Mouse (Mus musculus): ENCODE results near the gene Rab34.

The Rab34 gene

DNA sequence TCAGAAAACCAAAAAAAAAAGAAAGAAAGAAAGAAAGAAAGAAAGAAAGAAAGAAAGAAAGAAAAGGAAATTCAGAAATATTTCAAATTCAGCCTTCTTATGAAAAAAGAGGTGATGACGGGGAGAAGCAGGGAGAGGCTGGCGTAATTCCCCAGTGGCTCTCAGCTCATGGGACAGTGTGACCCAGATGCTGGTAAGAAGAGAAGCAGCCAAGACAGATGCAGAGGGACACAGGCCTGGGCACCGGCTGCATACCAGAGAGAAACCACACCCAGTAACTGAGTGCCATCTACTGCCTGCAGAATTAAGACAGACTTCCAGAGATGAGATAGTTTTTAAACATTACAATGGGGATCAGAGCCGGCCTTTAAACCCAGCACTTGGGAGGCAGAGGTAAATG lies 35.4 kb downstream of the Rab34 start:
- no peak for DNase-seq

GRCm38 (mm10) chr11:78231518-78231917 lies 43.3 kb downstream of the Rab34 start:
- DNase-seq, result no peak

GRCm38 (mm10) chr11:78240193-78240857 lies 52.1 kb downstream of the Rab34 start:
- DNase-seq, result no peak

Data from spleen, adult 18-20 months (tissue).